Mouse (Mus musculus) heart, embryonic 10.5 days (tissue): Measurements from ENCODE around the gene Esp31. TPM values are rescaled to one million over a fixed set of nuclear protein-coding genes. Genes with fewer than 3 reads are reported as not detected.

Experiments used
- DNase-seq: peaks from one replicate; pipeline ENCODE4 v3.0.0-alpha.2; 2017; ENCODE audit warnings: low spot score
- H3K27ac ChIP-seq: fragments of 300-500 bp; sonication (generic); 2 replicates; pipeline ENCODE4 v1.5.1; 2016; ENCODE audit warnings: mild to moderate bottlenecking
- H3K27me3 ChIP-seq: fragments of 300-500 bp; sonication (generic); 2 replicates; pipeline ENCODE4 v1.6.1; 2016; ENCODE audit warnings: mild to moderate bottlenecking; ENCODE audit not compliant: poor library complexity, insufficient read depth, severe bottlenecking
- H3K36me3 ChIP-seq: fragments of 300-500 bp; sonication (generic); 2 replicates; pipeline ENCODE4 v1.6.1; 2016; ENCODE audit warnings: mild to moderate bottlenecking, moderate library complexity
- H3K4me1 ChIP-seq: fragments of 300-500 bp; sonication (generic); 2 replicates; pipeline ENCODE4 v1.6.1; 2016; ENCODE audit warnings: mild to moderate bottlenecking
- H3K4me3 ChIP-seq: fragments of 300-500 bp; sonication (generic); 2 replicates; pipeline ENCODE4 v1.5.1; 2016; ENCODE audit warnings: mild to moderate bottlenecking, moderate library complexity
- H3K9me3 ChIP-seq: fragments of 300-500 bp; sonication (generic); 2 replicates; pipeline ENCODE4 v1.6.1; 2016; ENCODE audit warnings: mild to moderate bottlenecking, moderate library complexity
- WGBS: fragments of 180-500 bp; shearing (Covaris S2); methylation state at CpG from one replicate; pipeline ENCODE4 v1.1.7; 2016; 5-methylcytosine and 5-hydroxymethylcytosine counted together
- polyA plus RNA-seq: library from polyadenylated mRNA; unstranded; fragments of >200 nt; fragmentation: Nextera tagmentation; extraction: Ambion mirVana; gene quantifications from 2 replicates; pipeline ENCODE4 v1.2.1, GENCODE M21; 2016

The Esp31 gene
- polyA plus RNA-seq, result not detected in 2 replicates

DNA sequence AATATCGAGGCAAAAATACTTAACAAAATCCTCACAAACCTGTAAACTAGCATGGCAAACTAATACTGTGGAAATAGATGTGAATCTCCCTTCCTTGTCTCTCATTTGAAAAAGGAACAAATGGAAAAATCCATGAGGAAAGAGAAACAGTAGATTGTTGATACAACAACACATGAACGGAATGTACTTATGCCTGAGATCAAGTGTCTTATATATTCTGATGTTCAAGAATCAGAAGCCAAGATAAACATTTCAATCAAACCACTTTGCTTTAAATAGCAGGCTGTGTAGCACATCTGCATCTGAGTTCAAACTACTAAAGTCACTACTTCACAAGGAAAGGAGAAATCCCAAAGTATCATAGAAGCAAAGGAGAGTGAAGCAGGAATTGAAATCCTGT is at the start of gene Esp31:
Esp31 (plus strand) TSS at position 301 of the 400 bp plus-strand sequence.
- H3K36me3 ChIP-seq, result no peaks in the 10 kb centered on the region
- no peak within 1 kb of the TSS for H3K4me3 ChIP-seq
- no peak for DNase-seq
- 0 out of 2 replicates have a peak, but pooled peaks cover 5% of the 10 kb centered on the region for H3K9me3 ChIP-seq
- no peak within 1 kb of the TSS for H3K27ac ChIP-seq
- WGBS, result 70% methylated on average over 2 of the region's 2 CpGs
- no peaks in the 10 kb centered on the region for H3K27me3 ChIP-seq
- H3K4me1 ChIP-seq, result no peaks in the 10 kb centered on the region

Other genes with a start within 250 kb of the Esp31 start
- gene Esp36, start 219.3 kb upstream of the Esp31 start, polyA plus RNA-seq, result not detected in 2 replicates
- not detected in 2 replicates for gene Esp34, start 85.3 kb upstream of the Esp31 start, polyA plus RNA-seq